Mouse (Mus musculus): ENCODE results near the gene Trp53rka.
A peak's percentile ranks its signal among the peaks of the same experiment; 100 is the strongest.

The Trp53rka gene

GRCm38 (mm10) chr2:165484152-165484551 is 9.0 kb downstream of the Trp53rka start:
- DNase-seq, result no peak

- DNase-seq, result no peak
Observed at GRCm38 (mm10) chr2:165482003-165482402, 11.1 kb downstream of the Trp53rka start.

- no peak for DNase-seq
Observed at GRCm38 (mm10) chr2:165475850-165476249, 17.3 kb downstream of the Trp53rka start.

- peak; percentile 65 for DNase-seq
Observed at GRCm38 (mm10) chr2:165475412-165475811, 17.7 kb downstream of the Trp53rka start.

GRCm38 (mm10) chr2:165473003-165473402 is 20.1 kb downstream of the Trp53rka start, which contains the start of gene Slc13a3:
Slc13a3 (minus strand) TSS chr2:165473230.
- peak; percentile 77 for DNase-seq

GRCm38 (mm10) chr2:165471943-165472342 is 21.2 kb downstream of the Trp53rka start:
- no peak for DNase-seq

- DNase-seq, result peak; percentile 70
Observed at GRCm38 (mm10) chr2:165470167-165470566, 23.0 kb downstream of the Trp53rka start.

GRCm38 (mm10) chr2:165467824-165468452 is 25.2 kb downstream of the Trp53rka start:
- DNase-seq, result peak; percentile 95

GRCm38 (mm10) chr2:165459663-165460062 is 33.5 kb downstream of the Trp53rka start:
- DNase-seq, result peak; percentile 97

- DNase-seq, result peak; percentile 92
Observed at GRCm38 (mm10) chr2:165458189-165458588, 34.9 kb downstream of the Trp53rka start.

- DNase-seq, result no peak
Observed at GRCm38 (mm10) chr2:165456710-165457109, 36.4 kb downstream of the Trp53rka start.

- DNase-seq, result peak; percentile 75
Observed at GRCm38 (mm10) chr2:165452730-165453693, 40.1 kb downstream of the Trp53rka start.

- DNase-seq, result no peak
Observed at GRCm38 (mm10) chr2:165448475-165448874, 44.6 kb downstream of the Trp53rka start.

- no peak for DNase-seq
Observed at GRCm38 (mm10) chr2:165444861-165445260, 48.3 kb downstream of the Trp53rka start.

- no peak for DNase-seq
Observed at GRCm38 (mm10) chr2:165442981-165443380, 50.1 kb downstream of the Trp53rka start.

GRCm38 (mm10) chr2:165441613-165442012 is 51.5 kb downstream of the Trp53rka start:
- peak; percentile 54 for DNase-seq

Data from kidney, adult 9 months (tissue).